Mouse (Mus musculus): ENCODE measurements around the gene Cux1.
"Not testable (repeated sequence)": the region's sequence is repeated elsewhere in the genome, so short reads cannot be mapped to it uniquely, and the experiment has no call there.

Cux1 gene

GRCm38 (mm10) chr5:136480541-136480940, 86.7 kb downstream of the Cux1 start:
- in situ Hi-C loops (cut with MboI; ENCODE audit: unreplicated experiment in 2 of 2), result no loop called here

DNA sequence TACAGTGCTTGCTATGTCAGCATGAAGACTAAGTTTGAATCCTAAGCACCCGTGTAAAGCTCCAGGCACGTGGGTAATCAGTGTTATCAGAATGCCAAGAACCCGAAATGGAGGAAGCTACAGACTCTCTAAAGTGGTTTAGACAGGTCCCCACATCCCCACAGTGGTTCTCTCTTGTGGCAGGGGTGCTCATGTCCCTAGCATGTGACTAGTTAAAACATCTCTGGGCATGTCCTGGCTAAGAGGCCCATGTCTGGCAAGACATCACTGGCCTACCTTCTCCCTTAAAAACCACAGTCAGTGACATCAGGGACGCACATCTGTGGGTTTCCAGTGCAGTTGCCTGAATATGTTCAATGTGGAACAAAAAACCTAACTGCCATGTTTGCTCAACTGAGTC, 87.5 kb downstream of the Cux1 start:
- in situ Hi-C loops (cut with MboI; ENCODE audit: unreplicated experiment in 2 of 2), result loop anchor here in 1 of 2 experiments (5.0 kb wide), 1 partner anchor 228 kb away; no protein-coding TSS in a partner anchor

DNA sequence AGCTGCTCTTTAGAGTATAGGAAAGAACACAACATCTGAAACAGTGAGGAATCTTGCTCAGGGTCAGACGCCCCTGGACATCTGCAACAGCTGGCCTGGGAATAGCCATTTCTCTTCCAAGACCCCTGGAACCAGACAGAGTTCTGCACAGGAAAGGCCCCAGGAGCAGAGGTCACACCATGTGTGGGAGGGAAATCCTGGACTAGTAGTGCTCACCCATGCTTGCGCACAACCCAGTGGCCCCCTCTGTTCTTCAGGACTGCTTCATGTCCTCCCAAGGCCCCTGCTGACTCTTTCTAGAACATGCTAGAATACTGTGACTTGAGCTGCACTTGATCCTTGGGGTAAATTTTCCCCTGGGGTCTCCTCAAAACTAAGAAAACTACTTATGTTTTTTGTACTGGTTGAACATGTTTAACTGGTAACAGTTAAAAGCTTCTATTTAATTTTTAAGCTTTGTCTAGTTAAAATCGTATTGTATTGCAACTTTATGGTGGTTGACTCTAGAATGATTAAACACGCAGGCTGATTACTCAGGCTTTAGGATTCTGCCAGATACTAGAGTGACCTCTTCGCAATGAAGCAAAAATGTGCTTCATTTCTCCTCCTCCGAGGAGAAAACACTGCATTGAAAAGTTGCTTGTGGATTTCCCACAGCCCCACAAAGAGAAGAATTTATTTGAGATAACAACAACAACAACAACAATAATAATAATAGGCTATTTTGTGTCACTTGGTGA, 88.1 kb downstream of the Cux1 start:
- in situ Hi-C loops (cut with MboI; ENCODE audit: unreplicated experiment in 2 of 2), result loop anchor here in 1 of 2 experiments (5.0 kb wide), 1 partner anchor 228 kb away; no protein-coding TSS in a partner anchor

DNA sequence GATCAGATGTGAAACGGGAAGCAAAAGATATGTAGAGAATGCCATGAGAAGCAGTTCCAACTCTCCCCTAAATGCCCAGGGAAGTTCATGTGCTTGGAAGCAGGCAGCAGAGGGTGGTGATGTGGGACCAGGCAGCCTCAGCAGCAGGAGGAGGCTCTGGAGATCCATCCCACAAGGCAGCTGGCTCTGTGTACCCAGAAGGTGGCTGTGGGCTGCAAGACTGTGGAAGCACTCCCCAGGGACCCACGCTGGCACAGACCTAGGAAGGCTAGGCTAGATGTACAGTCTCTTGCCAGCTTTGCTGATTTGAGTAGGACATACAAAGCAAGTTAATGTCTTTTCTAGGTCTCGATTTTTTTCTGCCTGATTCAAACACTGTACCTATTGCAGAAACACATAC, 91.0 kb downstream of the Cux1 start:
- in situ Hi-C loops (cut with MboI; ENCODE audit: unreplicated experiment in 2 of 2), result loop anchor here in 1 of 2 experiments (5.0 kb wide), 1 partner anchor 231 kb away; no protein-coding TSS in a partner anchor

DNA sequence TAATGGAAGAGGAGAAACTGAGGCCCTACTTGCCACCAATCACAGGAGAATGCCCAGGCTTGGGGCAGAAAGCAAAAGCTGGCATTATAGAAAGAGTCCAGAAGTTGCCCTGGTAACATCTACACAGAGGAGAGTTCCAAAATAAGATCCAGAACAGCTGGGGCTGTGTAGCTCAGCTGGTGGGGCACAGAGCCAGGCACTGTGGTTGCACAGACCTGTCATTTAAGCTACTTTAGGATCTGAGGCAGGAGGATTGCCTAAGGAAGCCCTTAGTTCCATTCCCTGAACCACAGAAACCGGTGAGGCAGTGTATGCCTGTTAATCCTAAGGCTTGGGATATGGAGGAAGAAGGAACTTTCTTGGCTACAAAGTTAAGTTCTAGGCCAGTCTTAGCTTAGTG, 92.1 kb downstream of the Cux1 start:
- in situ Hi-C loops (cut with MboI; ENCODE audit: unreplicated experiment in 2 of 2), result loop anchor here in 1 of 2 experiments (5.0 kb wide), 1 partner anchor 232 kb away; no protein-coding TSS in a partner anchor

DNA sequence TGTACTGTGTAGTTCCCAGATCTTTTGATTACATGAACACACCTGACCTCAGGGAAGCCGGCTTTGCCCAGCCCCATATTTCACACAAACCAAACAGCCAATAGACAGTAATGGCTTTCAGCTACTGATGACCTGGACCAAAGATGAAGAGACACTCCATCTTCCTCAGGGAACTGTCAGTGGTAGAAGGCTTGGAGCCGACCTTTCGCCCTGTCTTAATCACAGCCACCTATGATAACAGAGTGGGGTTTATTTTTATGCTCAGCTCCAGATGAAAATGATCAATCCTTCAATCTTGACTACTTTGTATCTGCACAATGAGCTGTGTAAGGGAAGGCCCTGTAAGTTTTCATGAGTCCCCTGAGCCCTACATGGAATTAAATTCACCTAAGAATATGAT, 93.2 kb downstream of the Cux1 start:
- in situ Hi-C loops (cut with MboI; ENCODE audit: unreplicated experiment in 2 of 2), result no loop called here

- in situ Hi-C loops (cut with MboI; ENCODE audit: unreplicated experiment in 2 of 2), result no loop called here
Measured at GRCm38 (mm10) chr5:136473337-136473736, 94.0 kb downstream of the Cux1 start.

GRCm38 (mm10) chr5:136472846-136473245, 94.4 kb downstream of the Cux1 start:
- in situ Hi-C loops (cut with MboI; ENCODE audit: unreplicated experiment in 2 of 2), result no loop called here

DNA sequence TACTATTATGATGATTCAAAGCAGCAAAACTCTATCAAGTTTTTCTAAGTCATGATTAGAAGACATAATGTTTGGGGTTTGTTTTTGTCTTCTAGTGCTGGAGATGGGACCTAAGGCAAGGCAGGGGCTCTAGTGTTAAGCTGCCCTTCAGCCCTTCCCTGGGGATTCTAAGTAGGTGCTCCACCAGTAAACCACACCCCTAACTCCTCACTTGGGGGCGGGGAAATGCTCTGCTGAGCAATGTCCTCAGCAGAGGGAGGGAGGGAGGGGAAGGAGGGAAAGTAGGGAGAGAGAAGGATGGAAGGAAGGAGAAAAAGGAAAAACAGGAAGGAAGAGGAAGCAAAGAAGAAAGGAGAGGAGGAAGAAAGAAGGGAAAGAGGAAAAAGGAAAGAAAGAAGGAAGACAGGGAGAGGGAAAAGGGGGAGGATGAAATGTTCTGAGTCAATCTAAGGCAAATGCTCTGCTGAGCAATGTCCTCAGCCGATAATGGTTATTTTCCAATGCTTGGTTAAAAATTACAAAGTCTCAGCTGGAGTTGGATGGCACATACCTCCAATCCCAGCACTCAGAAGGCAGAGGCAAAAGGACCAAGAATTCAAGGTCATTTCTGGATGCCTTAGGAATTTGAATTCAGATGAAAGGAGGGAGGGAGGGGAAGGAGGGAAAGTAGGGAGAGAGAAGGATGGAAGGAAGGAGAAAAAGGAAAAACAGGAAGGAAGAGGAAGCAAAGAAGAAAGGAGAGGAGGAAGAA, 96.1 kb downstream of the Cux1 start:
- in situ Hi-C loops (cut with MboI; ENCODE audit: unreplicated experiment in 2 of 2), result not testable (repeated sequence)

DNA sequence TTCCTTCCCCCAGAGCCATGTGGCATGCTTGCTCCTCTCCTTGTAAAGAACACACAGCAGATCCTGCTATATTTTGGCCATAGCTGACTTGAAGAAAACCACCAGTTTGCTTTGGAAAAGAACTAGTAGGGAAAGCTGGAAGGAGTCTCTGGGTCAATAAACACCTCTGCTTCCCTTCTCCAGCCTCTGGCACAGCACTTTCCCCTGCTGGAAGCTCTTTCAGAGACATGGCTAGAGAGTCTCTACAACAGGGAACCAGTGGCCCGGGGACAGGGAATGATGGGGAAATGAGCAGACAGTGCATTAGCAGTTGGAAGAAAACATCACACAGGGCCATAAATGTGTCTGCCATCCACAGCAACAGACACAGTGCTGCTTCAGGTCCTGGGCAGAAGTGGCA, 98.0 kb downstream of the Cux1 start:
- in situ Hi-C loops (cut with MboI; ENCODE audit: unreplicated experiment in 2 of 2), result loop anchor here in 1 of 2 experiments (5.0 kb wide), 2 partner anchors 97 to 98 kb away; partner anchors contain the start of gene Cux1

- in situ Hi-C loops (cut with MboI; ENCODE audit: unreplicated experiment in 2 of 2), result loop anchor here in 1 of 2 experiments (5.0 kb wide), 2 partner anchors 95 to 100 kb away; partner anchors contain the start of gene Cux1
Measured at GRCm38 (mm10) chr5:136467360-136467999, 99.8 kb downstream of the Cux1 start.

- in situ Hi-C loops (cut with MboI; ENCODE audit: unreplicated experiment in 2 of 2), result loop anchor here in 1 of 2 experiments (5.0 kb wide), 2 partner anchors 94 to 101 kb away; partner anchors contain the start of gene Cux1
Measured at GRCm38 (mm10) chr5:136465770-136466406, 101.4 kb downstream of the Cux1 start.

DNA sequence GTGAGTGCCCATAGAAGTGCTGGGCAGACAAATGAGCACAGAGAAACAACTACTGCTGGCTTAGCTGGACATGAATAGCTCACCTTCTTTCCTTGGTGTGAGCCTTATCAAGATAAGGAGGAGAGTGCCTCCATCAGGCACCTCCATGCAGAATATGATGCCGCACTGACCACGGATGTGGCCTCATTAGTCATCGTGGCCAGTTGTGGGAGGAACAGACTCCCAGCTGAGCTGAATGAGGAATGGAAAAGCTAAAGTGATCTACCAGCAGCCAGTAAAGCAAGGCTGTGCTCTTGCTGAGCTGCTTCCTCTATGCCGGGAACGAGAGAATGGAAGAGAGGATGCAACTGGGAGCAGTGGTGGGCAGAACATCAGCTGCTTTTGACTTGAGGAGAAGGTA, 101.9 kb downstream of the Cux1 start:
- in situ Hi-C loops (cut with MboI; ENCODE audit: unreplicated experiment in 2 of 2), result loop anchor here in 1 of 2 experiments (5.0 kb wide), 2 partner anchors 93 to 102 kb away; partner anchors contain the start of gene Cux1

DNA sequence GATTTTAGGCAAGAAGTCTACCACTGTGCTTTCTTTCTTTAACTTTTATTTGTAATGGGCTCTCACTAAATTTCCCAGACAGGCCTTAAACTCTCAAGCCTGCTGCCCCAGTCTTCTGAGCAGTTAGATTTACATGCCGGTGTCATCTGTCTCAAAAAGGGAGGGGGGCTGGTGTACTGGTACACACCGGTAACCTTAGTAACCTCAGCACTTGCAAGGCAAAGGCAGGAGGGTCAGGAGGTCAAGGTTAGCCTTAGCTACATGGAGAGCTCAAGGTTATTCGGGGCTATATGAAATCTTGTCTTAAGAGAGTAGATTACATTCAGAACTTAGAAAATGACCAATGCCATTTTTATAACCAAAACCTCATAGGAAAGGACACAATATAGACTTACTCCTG, 102.4 kb downstream of the Cux1 start:
- in situ Hi-C loops (cut with MboI; ENCODE audit: unreplicated experiment in 2 of 2), result loop anchor here in 1 of 2 experiments (5.0 kb wide), 2 partner anchors 93 to 102 kb away; partner anchors contain the start of gene Cux1

GRCm38 (mm10) chr5:136464128-136464527, 103.2 kb downstream of the Cux1 start:
- in situ Hi-C loops (cut with MboI; ENCODE audit: unreplicated experiment in 2 of 2), result no loop called here

DNA sequence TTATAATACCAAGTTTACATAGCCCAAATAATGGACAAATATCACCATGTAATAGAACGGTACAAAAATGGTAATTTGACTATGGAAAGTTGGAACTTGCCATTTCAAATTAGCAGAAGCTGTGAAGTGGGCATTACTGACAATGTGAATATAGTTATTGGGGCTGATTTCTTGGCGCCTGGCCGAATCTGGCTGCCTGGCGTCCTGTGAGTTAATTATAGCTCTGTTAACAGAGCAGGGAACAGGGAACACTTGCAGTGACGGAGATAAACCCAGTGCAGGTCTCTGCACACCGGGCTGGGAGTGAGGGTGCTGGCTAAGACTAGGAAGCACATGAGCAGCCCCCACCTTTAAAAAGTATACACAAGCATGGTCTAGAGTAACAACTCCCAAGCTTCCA, 104.7 kb downstream of the Cux1 start:
- in situ Hi-C loops (cut with MboI; ENCODE audit: unreplicated experiment in 2 of 2), result no loop called here

DNA sequence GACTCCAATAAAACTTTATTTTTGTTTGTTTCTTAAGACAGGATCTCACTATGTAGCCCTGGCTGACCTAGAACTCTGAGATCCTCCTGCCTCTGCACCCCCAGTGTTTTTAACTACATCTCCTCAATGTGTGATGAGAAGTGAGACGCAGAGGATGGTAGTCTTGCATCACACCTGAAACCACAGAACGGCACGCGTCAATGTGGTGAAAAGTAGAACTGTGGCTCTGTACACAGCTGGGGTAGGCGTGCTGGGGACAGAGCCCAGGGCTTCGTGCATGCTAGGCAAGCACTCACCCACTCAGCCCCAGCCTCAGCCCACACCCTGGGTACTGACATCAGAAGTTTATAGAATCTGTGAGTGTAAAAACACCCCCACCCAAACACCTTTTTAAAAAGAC, 107.4 kb downstream of the Cux1 start:
- in situ Hi-C loops (cut with MboI; ENCODE audit: unreplicated experiment in 2 of 2), result no loop called here

- in situ Hi-C loops (cut with MboI; ENCODE audit: unreplicated experiment in 2 of 2), result no loop called here
Measured at GRCm38 (mm10) chr5:136458893-136459499, 108.3 kb downstream of the Cux1 start.

- in situ Hi-C loops (cut with MboI; ENCODE audit: unreplicated experiment in 2 of 2), result no loop called here
Measured at GRCm38 (mm10) chr5:136458102-136458863, 109.0 kb downstream of the Cux1 start.
